Mouse (Mus musculus): ENCODE measurements around the gene Spocd1.

DNA sequence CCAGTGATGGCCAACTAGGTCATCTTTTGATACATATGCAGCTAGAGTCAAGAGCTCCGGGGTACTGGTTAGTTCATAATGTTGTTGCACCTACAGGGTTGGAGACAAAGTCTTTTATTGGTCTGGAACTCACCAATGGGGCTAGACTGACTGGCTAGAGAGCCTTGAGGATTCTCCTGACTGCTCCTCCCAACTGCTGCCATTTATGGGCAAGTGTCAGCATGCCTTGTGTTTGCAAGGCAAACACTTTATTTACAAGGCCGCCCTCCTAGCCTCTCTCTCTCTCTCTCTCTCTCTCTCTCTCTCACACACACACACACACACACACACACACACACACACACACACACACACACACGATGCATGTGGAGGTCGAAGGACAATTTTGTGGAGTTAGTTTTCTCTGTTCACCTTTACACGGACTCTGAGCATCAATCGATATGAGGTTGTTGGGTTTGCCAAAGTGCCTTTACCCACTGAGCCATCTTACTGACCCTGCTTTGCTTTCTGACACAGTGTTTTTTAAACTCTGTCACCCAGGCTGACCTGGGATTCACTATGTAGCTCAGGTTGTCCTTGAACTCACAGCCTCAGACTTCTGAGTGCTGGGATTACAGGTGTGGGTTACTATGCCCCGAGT is 13.6 kb upstream of the Spocd1 start:
- TF ChIP-seq CTCF (IDR thresholded peaks at IDR 0.05; ENCODE audit: low read depth) (no peak), EP300 (optimal IDR thresholded peaks at IDR 0.05) (no peak)

All from stomach, postnatal 0 days (tissue).